ENCODE assay signal across 10 mouse cellular contexts in the genomic region with DNA sequence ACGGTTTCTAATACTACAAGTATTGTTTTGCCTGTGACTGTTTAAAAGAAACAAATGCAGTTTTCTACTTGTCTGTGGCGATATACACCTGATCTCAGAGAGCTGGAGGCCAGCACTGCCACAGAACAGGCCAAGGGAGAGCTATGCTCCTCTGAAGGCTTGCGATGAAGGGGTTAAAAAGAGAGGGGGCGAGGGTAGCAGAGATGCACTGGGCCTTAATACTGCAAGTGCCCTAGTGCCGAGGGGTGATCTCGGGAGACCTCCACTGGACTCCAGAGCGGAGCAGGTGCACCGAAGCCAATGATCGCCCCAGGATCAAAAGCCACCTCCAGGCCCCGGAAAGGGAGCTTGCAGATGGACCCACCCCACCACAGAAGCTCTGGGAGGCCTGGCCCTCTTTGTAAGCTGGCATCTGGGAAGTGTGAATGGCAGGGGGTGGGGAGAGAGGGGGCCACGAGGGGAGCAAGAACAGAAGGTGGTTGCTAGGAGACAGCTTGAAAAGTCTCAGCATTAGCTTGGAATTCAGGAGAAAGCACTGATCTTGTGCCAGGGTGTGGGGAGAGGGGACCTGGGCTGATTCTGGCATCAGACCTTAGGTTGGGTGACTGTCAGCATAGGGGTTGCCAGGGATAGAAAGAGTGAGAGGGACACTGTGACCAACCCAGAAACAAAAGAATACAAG. TPM values are rescaled to one million over a fixed set of nuclear protein-coding genes. Genes with fewer than 3 reads are reported as not detected.
DNase-seq lines count a peak whose midpoint lies in the region; ATAC-seq and TF ChIP-seq lines count a peak whose summit lies in the region.
"Had no signal": no experiment of that assay in that cellular context is flagged by ENCODE, and none has a peak within 500 bp of the region (broad histone marks: within the 10 kb centered on the region; RNA-seq: fewer than 3 reads in every experiment).

No protein-coding gene starts in this region.

- peak; percentile 39 for DNase-seq in embryonic facial prominence, embryonic 10.5 days (ENCODE audit: low spot score)
- peak; percentile 88 for DNase-seq in forebrain, postnatal 0 days
- DNase-seq in left cerebral cortex, adult 2 months (ENCODE audit: extremely low spot score in 1 of 2, low spot score in 2 of 2): peak in 1 of 2 experiments; percentile 50
- no peak for DNase-seq in thymus, adult 2 months
- no peak for DNase-seq in B cell, adult 2 months
- no peak for DNase-seq in stomach, postnatal 0 days (ENCODE audit: low spot score)

- H3K4me2 ChIP-seq in forebrain, postnatal 0 days (ENCODE audit: low read depth): no peak overlapping the region
- H3K4me2 ChIP-seq in neural tube, embryonic 15.5 days: no peak overlapping the region
- no peak overlapping the region for H3K4me2 ChIP-seq in stomach, postnatal 0 days (replicated peaks; ENCODE audit: low read depth)

- H3K4me1 ChIP-seq in embryonic facial prominence, embryonic 10.5 days: peaks cover 28% of the 10 kb centered on the region
- peaks cover 25% of the 10 kb centered on the region for H3K4me1 ChIP-seq in forebrain, postnatal 0 days (ENCODE audit: insufficient read depth)
- H3K4me1 ChIP-seq in neural tube, embryonic 15.5 days: peaks cover 19% of the 10 kb centered on the region
- no peaks in the 10 kb centered on the region for H3K4me1 ChIP-seq in thymus, adult 2 months (replicated peaks; ENCODE audit: control insufficient read depth, insufficient read depth, low read length)
- no peaks in the 10 kb centered on the region for H3K4me1 ChIP-seq in stomach, postnatal 0 days (replicated peaks; ENCODE audit: control insufficient read depth, insufficient read depth)

- no peak for TF ChIP-seq POLR2A in thymus, adult 2 months (IDR thresholded peaks at IDR 0.05; ENCODE audit: control insufficient read depth, extremely low read depth, insufficient read depth, low read length, poor library complexity)

- WGBS in embryonic facial prominence, embryonic 10.5 days: 60% methylated on average over 11 of the region's 11 CpGs
- WGBS in forebrain, postnatal 0 days: 12% methylated on average over 11 of the region's 11 CpGs
- 19% methylated on average over 11 of the region's 11 CpGs for WGBS in neural tube, embryonic 15.5 days
- WGBS in thymus, adult 2 months: 79% methylated on average over 11 of the region's 11 CpGs
- WGBS in stomach, postnatal 0 days: 62% methylated on average over 11 of the region's 11 CpGs

- no peak for TF ChIP-seq EP300 in stomach, postnatal 0 days (optimal IDR thresholded peaks at IDR 0.05)

- intact Hi-C loops in left cerebral cortex, adult 2 months (cut with DNase I): loop anchor here (5.0 kb wide), 2 partner anchors 76 to 121 kb away; no protein-coding TSS in a partner anchor

- peaks cover 43% of the 10 kb centered on the region for H3K36me3 ChIP-seq in embryonic facial prominence, embryonic 10.5 days (replicated peaks)
- H3K36me3 ChIP-seq in forebrain, postnatal 0 days (ENCODE audit: insufficient read depth): peaks cover 24% of the 10 kb centered on the region
- peaks cover 4% of the 10 kb centered on the region; the same call in 1 of the 2 replicates for H3K36me3 ChIP-seq in neural tube, embryonic 15.5 days
- H3K36me3 ChIP-seq in thymus, adult 2 months (ENCODE audit: control insufficient read depth, insufficient read depth, low read length): no peaks in the 10 kb centered on the region
- no peaks in the 10 kb centered on the region; the same call in 1 of the 2 replicates for H3K36me3 ChIP-seq in stomach, postnatal 0 days (ENCODE audit: control insufficient read depth, insufficient read depth, low read length)

- H3K9ac ChIP-seq in forebrain, postnatal 0 days: peak overlapping the region; percentile 26; the same call in 1 of the 2 replicates
- no peak overlapping the region for H3K9ac ChIP-seq in neural tube, embryonic 15.5 days (replicated peaks)
- H3K9ac ChIP-seq in stomach, postnatal 0 days (ENCODE audit: low read length): no peak overlapping the region

- H3K4me3 ChIP-seq in embryonic facial prominence, embryonic 10.5 days: no peak overlapping the region
- no peak overlapping the region for H3K4me3 ChIP-seq in forebrain, postnatal 0 days (ENCODE audit: low read depth, low read length)
- no peak overlapping the region for H3K4me3 ChIP-seq in left cerebral cortex, adult 2 months
- H3K4me3 ChIP-seq in neural tube, embryonic 15.5 days (replicated peaks): no peak overlapping the region
- no peak overlapping the region for H3K4me3 ChIP-seq in thymus, adult 2 months (ENCODE audit: control insufficient read depth, insufficient read depth, low read length)
- H3K4me3 ChIP-seq in stomach, postnatal 0 days (ENCODE audit: low read depth, low read length): no peak overlapping the region

- peak overlapping the region; percentile 72 for H3K27ac ChIP-seq in embryonic facial prominence, embryonic 10.5 days (replicated peaks)
- H3K27ac ChIP-seq in forebrain, postnatal 0 days (ENCODE audit: low read depth, low read length): peak overlapping the region; percentile 87
- H3K27ac ChIP-seq in left cerebral cortex, adult 2 months: peak overlapping the region; percentile 57; the same call in 1 of the 2 replicates
- H3K27ac ChIP-seq in neural tube, embryonic 15.5 days (replicated peaks): peak overlapping the region; percentile 77
- H3K27ac ChIP-seq in thymus, adult 2 months (ENCODE audit: control insufficient read depth, insufficient read depth, low read length): no peak overlapping the region
- H3K27ac ChIP-seq in stomach, postnatal 0 days (replicated peaks): no peak overlapping the region

- H3K27me3 ChIP-seq in embryonic facial prominence, embryonic 10.5 days (replicated peaks; ENCODE audit: low read depth, poor library complexity, severe bottlenecking): no peaks in the 10 kb centered on the region
- no peaks in the 10 kb centered on the region for H3K27me3 ChIP-seq in forebrain, postnatal 0 days (ENCODE audit: insufficient read depth, low read length)
- H3K27me3 ChIP-seq in neural tube, embryonic 15.5 days (replicated peaks): no peaks in the 10 kb centered on the region
- H3K27me3 ChIP-seq in thymus, adult 2 months (ENCODE audit: control insufficient read depth, insufficient read depth, low read length): no peaks in the 10 kb centered on the region
- no peaks in the 10 kb centered on the region for H3K27me3 ChIP-seq in stomach, postnatal 0 days (ENCODE audit: control insufficient read depth, insufficient read depth, low read length)

- no peak for TF ChIP-seq CTCF in forebrain, postnatal 0 days (IDR thresholded peaks at IDR 0.05; ENCODE audit: low read depth)
- TF ChIP-seq CTCF in left cerebral cortex, adult 2 months (IDR thresholded peaks at IDR 0.05): no peak
- TF ChIP-seq CTCF in thymus, adult 2 months (IDR thresholded peaks at IDR 0.05; ENCODE audit: borderline replicate concordance, control insufficient read depth, extremely low read depth, insufficient read depth, low read length, poor library complexity): no peak
- TF ChIP-seq CTCF in stomach, postnatal 0 days (IDR thresholded peaks at IDR 0.05; ENCODE audit: low read depth): no peak

- no peaks in the 10 kb centered on the region for H3K9me3 ChIP-seq in embryonic facial prominence, embryonic 10.5 days
- H3K9me3 ChIP-seq in forebrain, postnatal 0 days (ENCODE audit: low read length): no peaks in the 10 kb centered on the region
- no peaks in the 10 kb centered on the region for H3K9me3 ChIP-seq in neural tube, embryonic 15.5 days (replicated peaks)
- H3K9me3 ChIP-seq in stomach, postnatal 0 days (ENCODE audit: control insufficient read depth, low read length): no peaks in the 10 kb centered on the region

- ATAC-seq in forebrain, postnatal 0 days: peak; percentile 95
- ATAC-seq in neural tube, embryonic 15.5 days (ENCODE audit: low FRiP score): peak; percentile 88
- no peak for ATAC-seq in megakaryocyte, adult 5-6 weeks (ENCODE audit: poor library complexity, severe bottlenecking)
- no peak for ATAC-seq in stomach, postnatal 0 days (ENCODE audit: low FRiP score, low TSS enrichment)

RNA-seq across cellular contexts. Expression of a gene that starts 22.2 kb away (rescaled TPM):
- polyA plus RNA-seq in embryonic facial prominence, embryonic 10.5 days (2016; fragmentation: Nextera tagmentation; extraction: Ambion mirVana): 110 and 115 TPM in 2 replicates
- 37.8 and 56.6 TPM in 2 replicates for total RNA-seq in forebrain, postnatal 0 days (2014; rRNA removed)
- 66.1 and 66.4 TPM in 2 replicates for polyA plus RNA-seq in forebrain, postnatal 0 days (2015; fragmentation: Nextera tagmentation; extraction: Ambion mirVana)
- total RNA-seq in left cerebral cortex, adult 2 months (2021): 10 to 100 TPM; 46.8 to 48.4 TPM
- 66.2 and 77.0 TPM in 2 replicates for polyA plus RNA-seq in neural tube, embryonic 15.5 days (2015; fragmentation: Nextera tagmentation; extraction: Ambion mirVana)
- 60.7 and 63.5 TPM in 2 replicates for total RNA-seq in megakaryocyte, adult 5-6 weeks (2015)
- 52.0 and 60.3 TPM in 2 replicates for total RNA-seq in megakaryocyte, adult 5-6 weeks (2017)
- polyA plus RNA-seq in thymus, adult 2 months (2012; rRNA removed): 15.8 and 16.2 TPM in 2 replicates
- 55.8 and 57.0 TPM in 2 replicates for polyA plus RNA-seq in stomach, postnatal 0 days (2015; fragmentation: Nextera tagmentation; extraction: Ambion mirVana)

RNA-seq across cellular contexts. Expression of a gene that starts 57.8 kb away (rescaled TPM):
- 0.51 and 0.64 TPM in 2 replicates for polyA plus RNA-seq in embryonic facial prominence, embryonic 10.5 days (2016; fragmentation: Nextera tagmentation; extraction: Ambion mirVana)
- 51.2 and 72.6 TPM in 2 replicates for total RNA-seq in forebrain, postnatal 0 days (2014; rRNA removed)
- polyA plus RNA-seq in forebrain, postnatal 0 days (2015; fragmentation: Nextera tagmentation; extraction: Ambion mirVana): 32.9 and 35.4 TPM in 2 replicates
- total RNA-seq in left cerebral cortex, adult 2 months (2021): 10 to 100 TPM; 41.4 to 42.3 TPM
- 23.8 and 31.4 TPM in 2 replicates for polyA plus RNA-seq in neural tube, embryonic 15.5 days (2015; fragmentation: Nextera tagmentation; extraction: Ambion mirVana)
- not detected in 2 replicates for total RNA-seq in megakaryocyte, adult 5-6 weeks (2015)
- not detected in 2 replicates for total RNA-seq in megakaryocyte, adult 5-6 weeks (2017)
- polyA plus RNA-seq in thymus, adult 2 months (2012; rRNA removed): 0.11 and 0.15 TPM in 2 replicates
- polyA plus RNA-seq in stomach, postnatal 0 days (2015; fragmentation: Nextera tagmentation; extraction: Ambion mirVana): 0.62 and 1.0 TPM in 2 replicates
- polyA plus RNA-seq: lung, embryonic 16.5 days; spleen, adult 2 months had no signal

Comparison
In these comparisons a context has a peak if more than half of its experiments do, and no peak if none do; other contexts are left out.
1. DNase-seq: peak in embryonic facial prominence, embryonic 10.5 days (single experiment) and forebrain, postnatal 0 days (single experiment); none in thymus, adult 2 months (single experiment), B cell, adult 2 months (0 of 2) and stomach, postnatal 0 days (single experiment).
2. H3K27ac ChIP-seq: peak in embryonic facial prominence, embryonic 10.5 days (single experiment), forebrain, postnatal 0 days (single experiment), left cerebral cortex, adult 2 months (single experiment) and neural tube, embryonic 15.5 days (single experiment); none in thymus, adult 2 months (single experiment) and stomach, postnatal 0 days (single experiment).
3. ATAC-seq: peak in forebrain, postnatal 0 days (single experiment) and neural tube, embryonic 15.5 days (single experiment); none in megakaryocyte, adult 5-6 weeks (single experiment) and stomach, postnatal 0 days (single experiment).
4. RNA of a gene that starts 57.8 kb away (polyA plus RNA-seq): 32.9 to 35.4 TPM in forebrain, postnatal 0 days and 23.8 to 31.4 TPM in neural tube, embryonic 15.5 days; 0.62 to 1.0 TPM in stomach, postnatal 0 days, 0.51 to 0.64 TPM in embryonic facial prominence, embryonic 10.5 days and 0.11 to 0.15 TPM in thymus, adult 2 months; every median in the first group is over 10 times any median in the second.